Mouse (Mus musculus) intestine, embryonic 16.5 days (tissue): ENCODE measurements around the gene Camta1. TPM values are rescaled to one million over a fixed set of nuclear protein-coding genes. Genes with fewer than 3 reads are reported as not detected.

Experiments
- ATAC-seq: fragments of 200-750 bp; cut with Nextera tagmentation; 2 replicates; pipeline ENCODE4 v1.8.0; 2017; ENCODE audit warnings: moderate TSS enrichment, moderate library complexity
- H3K27ac ChIP-seq: fragments of 300-500 bp; sonication (generic); 2 replicates; pipeline ENCODE4 v1.5.1; 2014; ENCODE audit warnings: mild to moderate bottlenecking, low read length
- H3K27me3 ChIP-seq: fragments of 300-500 bp; sonication (generic); replicated peaks from 2 replicates; pipeline ENCODE4 v1.6.1; 2014; ENCODE audit warnings: low read length, control low read depth, mixed read lengths; ENCODE audit not compliant: control insufficient read depth, insufficient read depth
- H3K36me3 ChIP-seq: fragments of 300-500 bp; sonication (generic); 2 replicates; pipeline ENCODE4 v1.6.1; 2014; ENCODE audit warnings: low read length, control low read depth; ENCODE audit not compliant: control insufficient read depth, insufficient read depth
- H3K4me1 ChIP-seq: fragments of 300-500 bp; sonication (generic); 2 replicates; pipeline ENCODE4 v1.6.1; 2014; ENCODE audit warnings: low read length, control low read depth, mixed read lengths; ENCODE audit not compliant: control insufficient read depth, insufficient read depth
- H3K4me2 ChIP-seq: fragments of 300-500 bp; sonication (generic); 2 replicates; pipeline ENCODE4 v1.6.1; 2014; ENCODE audit warnings: low read depth, low read length, control low read depth
- H3K4me3 ChIP-seq: fragments of 300-500 bp; sonication (generic); 2 replicates; pipeline ENCODE4 v1.5.1; 2014; ENCODE audit warnings: mild to moderate bottlenecking, low read length
- H3K9ac ChIP-seq: fragments of 300-500 bp; sonication (generic); 2 replicates; pipeline ENCODE4 v1.6.1; 2014; ENCODE audit warnings: low read depth, low read length
- H3K9me3 ChIP-seq: fragments of 300-500 bp; sonication (generic); 2 replicates; pipeline ENCODE4 v1.6.1; 2016; ENCODE audit warnings: low read length, control low read depth; ENCODE audit not compliant: control insufficient read depth
- WGBS: fragments of 180-500 bp; shearing (Covaris S2); extraction: QIAGEN DNeasy Blood & Tissue Kit; methylation state at CpG from one replicate; pipeline ENCODE4 v1.1.7; 2014; 5-methylcytosine and 5-hydroxymethylcytosine counted together
- polyA plus RNA-seq: library from polyadenylated mRNA; unstranded; fragments of >200 nt; fragmentation: Nextera tagmentation; extraction: Ambion mirVana; gene quantifications from 2 replicates; pipeline ENCODE4 v1.2.1, GENCODE M21; 2015

The Camta1 gene
- polyA plus RNA-seq, 1 experiment from 2014 or later = 69.1 TPM

DNA sequence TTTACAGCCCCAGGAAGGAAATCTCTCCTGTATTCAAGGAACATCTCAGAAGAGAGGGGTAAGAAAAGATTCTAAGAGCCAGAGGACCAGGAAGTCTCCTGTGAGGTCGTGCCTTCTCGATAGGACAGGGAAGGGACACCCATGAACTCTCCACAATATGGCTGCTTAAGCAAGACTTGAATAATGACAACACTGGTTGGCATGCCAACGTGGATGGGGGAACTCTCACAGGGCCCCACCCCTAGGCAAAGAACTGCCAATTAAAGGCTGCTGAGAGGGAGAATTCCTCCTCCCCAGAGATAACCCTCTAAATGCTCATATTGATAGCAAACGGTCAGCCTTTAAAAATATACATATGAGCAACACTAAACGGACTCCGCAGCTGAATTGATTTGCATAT, 39.1 kb upstream of the Camta1 start:
- no peak for ATAC-seq
- H3K36me3 ChIP-seq = no peaks in the 10 kb centered on the region
- H3K4me3 ChIP-seq = no peak overlapping the region
- H3K9me3 ChIP-seq = no peaks in the 10 kb centered on the region
- 0 out of 2 replicates have a peak, but pooled peaks cover 3% of the 10 kb centered on the region for H3K4me1 ChIP-seq
- 76% methylated on average over 6 of the region's 6 CpGs for WGBS
- H3K4me2 ChIP-seq = no peak overlapping the region
- no peaks in the 10 kb centered on the region for H3K27me3 ChIP-seq
- no peak overlapping the region for H3K9ac ChIP-seq
- H3K27ac ChIP-seq = no peak overlapping the region

DNA sequence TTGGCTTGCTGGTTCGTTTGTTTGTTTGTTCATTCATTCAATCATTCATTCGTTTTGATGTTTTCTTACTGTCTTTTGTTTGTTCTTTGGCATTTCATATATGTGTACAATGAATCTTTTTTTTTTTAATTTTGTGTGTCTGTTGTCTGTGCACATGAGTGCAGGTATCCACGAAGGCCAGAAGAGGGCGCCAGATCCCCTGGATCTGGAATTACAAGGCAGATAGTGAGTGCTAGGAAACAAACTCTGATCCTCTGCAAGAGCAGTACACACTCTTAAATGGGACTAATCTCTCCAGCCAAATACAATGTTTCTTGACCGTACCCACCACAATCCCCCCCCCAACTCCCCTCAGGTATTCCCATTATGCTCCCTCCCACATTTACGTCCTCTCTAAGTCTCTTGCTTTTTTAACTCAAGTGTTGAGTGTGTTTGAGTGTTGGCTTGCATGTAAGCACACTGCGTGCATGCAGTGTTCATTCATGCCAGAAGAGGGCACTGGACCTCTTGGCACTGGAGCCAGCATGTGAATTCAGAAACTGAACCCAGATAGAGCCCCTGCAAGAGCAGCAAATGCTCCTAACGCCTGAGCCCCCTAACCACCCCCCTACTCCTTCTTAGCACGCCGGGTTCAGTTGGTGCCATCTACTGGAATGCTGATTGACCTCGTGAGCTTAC, 38.2 kb upstream of the Camta1 start:
- Histone ChIP-seq H3K4me1 (0 out of 2 replicates have a peak, but pooled peaks cover 3% of the 10 kb centered on the region), H3K36me3 (no peaks in the 10 kb centered on the region)

DNA sequence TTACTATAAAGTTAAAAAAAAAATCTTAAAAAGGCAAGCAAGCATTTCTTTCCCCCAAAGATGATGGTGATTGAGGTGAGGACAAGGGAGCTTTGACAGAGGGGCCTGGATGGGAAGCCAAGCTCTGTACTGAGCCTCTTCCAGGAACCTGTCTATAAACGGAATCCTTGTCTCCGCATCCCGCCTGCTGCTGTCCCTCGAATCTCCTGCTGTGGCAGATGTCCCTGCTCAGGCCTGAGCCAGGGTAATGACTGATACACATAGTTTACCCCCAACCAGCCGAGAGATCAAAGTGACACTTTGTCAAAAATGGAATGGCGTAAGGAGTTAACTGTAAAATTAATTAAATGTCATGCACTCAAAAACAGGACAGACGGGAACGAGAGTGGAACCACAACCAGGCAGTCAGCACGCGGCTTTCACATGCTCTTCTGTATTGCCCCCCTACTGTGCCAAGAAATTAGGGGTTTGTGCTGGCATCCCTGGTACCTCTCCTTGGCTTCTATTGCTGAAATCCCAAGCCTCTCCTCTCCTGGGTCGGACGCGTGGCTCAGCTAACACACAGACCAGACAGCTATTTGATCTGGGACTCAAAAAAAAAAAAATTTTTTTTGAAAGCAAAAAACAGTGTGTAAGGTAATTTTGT, 37.0 kb upstream of the Camta1 start:
- Histone ChIP-seq H3K27me3 (no peaks in the 10 kb centered on the region), H3K27ac (no peak overlapping the region), H3K36me3 (no peaks in the 10 kb centered on the region), H3K9me3 (no peaks in the 10 kb centered on the region), H3K9ac (no peak overlapping the region), H3K4me3 (no peak overlapping the region), H3K4me1 (no peaks in the 10 kb centered on the region), H3K4me2 (no peak overlapping the region)
- WGBS = 60% methylated on average over 13 of the region's 13 CpGs
- ATAC-seq = no peak

More for the DNA sequence above, 38.2 kb upstream of the Camta1 start:
- H3K27me3 ChIP-seq = no peaks in the 10 kb centered on the region
- no peak overlapping the region for H3K27ac ChIP-seq
- H3K4me3 ChIP-seq = no peak overlapping the region
- no peak overlapping the region for H3K4me2 ChIP-seq
- 69% methylated on average over 11 of the region's 11 CpGs for WGBS
- no peak overlapping the region for H3K9ac ChIP-seq
- no peak for ATAC-seq
- H3K9me3 ChIP-seq = no peaks in the 10 kb centered on the region

DNA sequence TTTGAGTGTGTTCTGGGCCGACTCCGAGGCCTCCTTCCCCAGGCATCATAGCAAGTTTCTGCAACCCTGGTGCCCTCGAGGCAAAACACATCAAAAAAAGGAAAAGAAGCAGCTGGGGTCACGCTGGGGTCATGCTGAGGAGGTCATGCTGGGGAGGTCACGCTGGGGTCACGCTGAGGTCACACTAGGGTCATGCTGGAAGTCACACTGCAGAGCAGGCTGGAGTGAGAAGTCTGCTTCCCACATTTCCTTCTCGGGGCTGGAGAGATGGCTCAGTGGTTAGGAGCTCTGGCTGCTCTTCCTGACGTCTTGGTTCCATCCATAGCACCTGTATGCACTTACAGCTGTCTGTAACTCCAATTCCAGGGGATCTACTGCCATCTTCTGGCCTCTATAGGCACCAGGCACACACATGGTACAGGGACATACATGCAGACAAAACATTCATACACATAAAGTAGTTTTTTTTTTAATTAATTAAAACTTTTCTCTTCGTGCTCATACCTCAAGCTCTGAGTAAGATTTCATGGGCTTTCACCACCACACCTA, 35.5 kb upstream of the Camta1 start:
- H3K4me2 ChIP-seq = no peak overlapping the region

DNA sequence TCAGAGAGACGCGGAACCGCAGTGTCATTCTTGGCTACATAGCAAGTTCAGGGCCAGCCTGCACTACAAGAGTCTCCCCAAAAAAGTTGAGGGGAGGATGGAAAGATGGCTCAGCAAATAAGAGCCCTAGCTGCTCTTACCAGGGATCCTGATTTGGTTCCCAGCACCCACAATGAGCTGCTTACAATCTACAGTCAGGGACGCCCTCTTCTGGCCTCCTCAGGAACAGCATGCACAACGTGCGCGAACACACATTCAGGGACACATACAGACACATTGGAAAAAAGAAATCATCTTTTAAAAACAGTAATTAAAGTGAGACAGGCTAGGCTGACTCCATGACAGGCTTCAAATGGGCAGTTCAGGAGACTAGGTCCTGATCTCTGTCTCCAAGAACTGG, 33.9 kb upstream of the Camta1 start:
- Histone ChIP-seq H3K9ac (no peak overlapping the region), H3K27ac (no peak overlapping the region), H3K4me3 (no peak overlapping the region), H3K9me3 (no peaks in the 10 kb centered on the region), H3K4me1 (no peaks in the 10 kb centered on the region), H3K27me3 (no peaks in the 10 kb centered on the region), H3K4me2 (no peak overlapping the region), H3K36me3 (no peaks in the 10 kb centered on the region)
- WGBS = 86% methylated on average over 7 of the region's 7 CpGs
- ATAC-seq = no peak

More for the DNA sequence above, 35.5 kb upstream of the Camta1 start:
- H3K4me1 ChIP-seq = no peaks in the 10 kb centered on the region
- H3K9me3 ChIP-seq = no peaks in the 10 kb centered on the region
- no peaks in the 10 kb centered on the region for H3K36me3 ChIP-seq
- ATAC-seq = no peak
- no peaks in the 10 kb centered on the region for H3K27me3 ChIP-seq
- H3K27ac ChIP-seq = no peak overlapping the region
- WGBS = 73% methylated on average over 9 of the region's 9 CpGs
- H3K4me3 ChIP-seq = no peak overlapping the region
- H3K9ac ChIP-seq = no peak overlapping the region

DNA sequence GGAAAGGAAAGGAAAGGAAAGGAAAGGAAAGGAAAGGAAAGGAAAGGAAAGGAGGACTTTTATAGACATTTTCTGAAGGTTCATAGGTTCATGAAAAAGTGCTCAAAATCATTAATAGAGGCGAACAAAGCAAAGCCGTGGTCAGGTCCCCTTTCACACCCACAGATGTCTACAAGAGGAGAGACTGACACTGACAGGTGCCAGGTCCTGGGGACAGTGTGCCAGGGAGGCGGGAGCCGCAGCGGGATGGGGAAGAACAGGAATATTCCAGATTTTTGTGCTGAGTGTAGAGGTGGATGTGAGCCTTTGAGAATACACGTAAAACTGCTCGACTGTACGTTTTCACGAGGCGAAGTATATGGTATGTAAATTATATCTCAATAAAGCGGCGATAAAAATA, 33.2 kb upstream of the Camta1 start:
- Histone ChIP-seq H3K27me3 (no peaks in the 10 kb centered on the region), H3K9me3 (no peaks in the 10 kb centered on the region), H3K4me2 (no peak overlapping the region), H3K27ac (no peak overlapping the region), H3K36me3 (no peaks in the 10 kb centered on the region), H3K9ac (no peak overlapping the region), H3K4me3 (no peak overlapping the region), H3K4me1 (no peaks in the 10 kb centered on the region)
- ATAC-seq = no peak
- 91% methylated on average over 12 of the region's 12 CpGs for WGBS

DNA sequence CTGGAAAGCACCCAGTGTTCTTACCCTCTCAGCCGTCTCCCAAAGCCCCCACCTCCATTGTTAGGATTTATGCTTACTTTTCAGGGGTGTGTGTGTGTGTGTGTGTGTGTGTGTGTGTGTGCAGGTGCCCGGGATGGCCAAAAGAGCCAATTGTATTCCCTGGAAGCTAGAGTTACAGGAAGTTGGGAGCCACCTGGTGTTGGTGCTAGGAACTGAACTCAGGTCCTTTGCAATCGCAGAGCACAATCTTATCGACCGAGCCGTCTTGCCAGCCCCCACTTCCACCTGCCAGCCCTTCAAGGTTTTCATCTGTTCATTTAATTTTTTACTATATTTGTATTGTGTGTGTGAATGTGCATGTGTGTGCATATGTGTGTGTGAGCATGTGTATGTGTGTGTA, 31.6 kb upstream of the Camta1 start:
- no peaks in the 10 kb centered on the region for H3K4me1 ChIP-seq
- no peak overlapping the region for H3K4me3 ChIP-seq
- no peak overlapping the region for H3K4me2 ChIP-seq
- H3K9ac ChIP-seq = no peak overlapping the region
- ATAC-seq = no peak
- no peaks in the 10 kb centered on the region for H3K9me3 ChIP-seq
- no peaks in the 10 kb centered on the region for H3K36me3 ChIP-seq
- 71% methylated on average over 6 of the region's 6 CpGs for WGBS
- no peak overlapping the region for H3K27ac ChIP-seq
- H3K27me3 ChIP-seq = no peaks in the 10 kb centered on the region

DNA sequence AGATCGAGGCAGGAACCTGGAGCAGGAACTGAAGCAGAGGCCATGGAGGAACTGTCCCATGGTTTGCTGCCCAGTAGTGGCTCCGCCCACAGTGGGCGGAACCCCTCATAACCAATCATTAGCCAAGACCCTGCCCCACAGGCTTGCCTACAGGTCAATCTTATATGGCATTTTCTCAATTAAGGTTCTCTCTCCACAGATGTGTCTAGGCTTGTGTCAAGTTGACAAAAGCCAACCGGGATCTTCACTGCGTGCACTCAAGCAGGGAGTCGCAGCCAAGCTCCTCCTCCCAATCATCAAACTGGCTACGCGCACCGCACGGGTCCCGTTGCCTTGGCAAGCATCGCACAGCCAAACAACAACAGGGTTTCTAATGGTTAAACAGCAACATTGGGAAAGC, 19.9 kb upstream of the Camta1 start:
- Histone ChIP-seq H3K36me3 (no peaks in the 10 kb centered on the region), H3K4me2 (no peak overlapping the region), H3K9ac (no peak overlapping the region), H3K27me3 (0 out of 2 replicates have a peak, but pooled peaks cover 3% of the 10 kb centered on the region), H3K9me3 (no peaks in the 10 kb centered on the region), H3K4me1 (no peaks in the 10 kb centered on the region), H3K4me3 (no peak overlapping the region), H3K27ac (no peak overlapping the region)
- 92% methylated on average over 12 of the region's 12 CpGs for WGBS
- ATAC-seq = no peak

DNA sequence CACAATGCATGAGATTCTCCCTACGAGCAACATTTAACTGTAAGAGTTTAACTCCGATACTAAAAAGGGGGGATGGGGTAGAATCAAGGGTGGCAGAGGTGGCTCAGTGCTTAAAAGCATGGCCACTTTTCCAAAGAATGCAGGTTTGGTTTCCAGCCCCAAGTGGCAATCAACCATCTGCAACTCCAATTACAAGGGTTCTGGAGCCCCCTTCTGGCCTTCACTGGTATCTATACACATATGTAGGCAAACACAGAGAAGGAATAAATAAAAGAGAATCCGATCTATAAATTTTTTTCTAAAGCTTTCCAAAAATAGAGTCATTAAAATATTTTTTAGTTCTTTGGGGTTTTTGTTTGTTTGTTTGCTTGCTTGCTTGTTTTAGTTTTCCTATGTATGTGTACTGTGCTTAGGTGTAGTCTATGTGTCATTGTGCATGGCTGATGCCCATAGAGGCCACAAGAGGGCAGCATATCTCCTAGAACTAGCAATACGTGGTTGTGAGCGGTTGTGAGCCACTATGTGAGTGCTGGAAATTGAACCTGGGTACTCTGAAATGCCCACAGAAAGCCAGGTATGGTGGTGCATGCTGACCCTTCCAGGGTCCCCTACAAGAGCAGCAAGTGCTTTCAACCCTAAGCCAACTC, 18.5 kb upstream of the Camta1 start:
- Histone ChIP-seq H3K27ac (no peak overlapping the region), H3K36me3 (no peaks in the 10 kb centered on the region), H3K4me3 (no peak overlapping the region), H3K4me2 (no peak overlapping the region), H3K27me3 (0 out of 2 replicates have a peak, but pooled peaks cover 3% of the 10 kb centered on the region), H3K4me1 (no peaks in the 10 kb centered on the region), H3K9ac (no peak overlapping the region), H3K9me3 (no peaks in the 10 kb centered on the region)
- no peak for ATAC-seq
- WGBS = 77% methylated on average over 5 of the region's 5 CpGs
